Mouse (Mus musculus) bone marrow, adult 2 months (tissue): ENCODE measurements around the gene Tln2. TPM values are rescaled to one million over a fixed set of nuclear protein-coding genes. Genes with fewer than 3 reads are reported as not detected.

ENCODE experiments used
- H3K27ac ChIP-seq: fragments of 200-500 bp; 2 replicates; pipeline ENCODE4 v1.5.1; 2012; ENCODE audit warnings: low read depth, mild to moderate bottlenecking, control low read depth, inconsistent platforms, low read length; ENCODE audit not compliant: control insufficient read depth, poor library complexity, insufficient read depth
- H3K4me1 ChIP-seq: fragments of 200-500 bp; 2 replicates; pipeline ENCODE4 v1.6.1; 2011; ENCODE audit warnings: low read length; ENCODE audit not compliant: control insufficient read depth, insufficient read depth
- H3K4me3 ChIP-seq: fragments of 200-500 bp; replicated peaks from 2 replicates; pipeline ENCODE3; 2011; ENCODE audit warnings: mild to moderate bottlenecking, low read depth, low read length, control low read depth; ENCODE audit not compliant: control insufficient read depth
- CTCF ChIP-seq: fragments of 200-500 bp; IDR thresholded peaks from 2 replicates; pipeline ENCODE4 v1.5.1; 2011; ENCODE audit warnings: low read length, control low read depth; ENCODE audit not compliant: control insufficient read depth, insufficient read depth
- POLR2A ChIP-seq: fragments of 200-500 bp; IDR thresholded peaks from 2 replicates; pipeline ENCODE4 v1.6.1; 2011; ENCODE audit warnings: low read depth, mild to moderate bottlenecking, control low read depth, low read length, borderline replicate concordance; ENCODE audit not compliant: control insufficient read depth
- WGBS: fragments of 180-500 bp; shearing (Covaris S2); methylation state at CpG from one replicate; pipeline ENCODE4 v1.1.7; 2018; 5-methylcytosine and 5-hydroxymethylcytosine counted together
- polyA plus RNA-seq: library from polyadenylated mRNA; stranded (reverse); fragments of >200 nt; gene quantifications from 2 replicates; pipeline ENCODE4 v1.2.4, GENCODE M21; 2011; ENCODE audit warnings: low replicate concordance; ENCODE audit not compliant: missing spikeins, insufficient read depth, insufficient read length

The Tln2 gene
- polyA plus RNA-seq, 1 experiment: 2.0 TPM

GRCm38 (mm10) chr9:67399563-67399962 is 159.9 kb downstream of the Tln2 start:
- 83% methylated on average over 6 of the region's 6 CpGs for WGBS
- no peak for TF ChIP-seq CTCF
- no peak for TF ChIP-seq POLR2A
- Histone ChIP-seq H3K27ac (no peak overlapping the region), H3K4me1 (no peaks in the 10 kb centered on the region), H3K4me3 (no peak overlapping the region)

- WGBS: 73% methylated on average over 3 of the region's 3 CpGs
- H3K4me3 ChIP-seq: no peak overlapping the region
- TF ChIP-seq POLR2A (no peak), CTCF (no peak)
Measured at GRCm38 (mm10) chr9:67397756-67398155, 161.7 kb downstream of the Tln2 start.

DNA sequence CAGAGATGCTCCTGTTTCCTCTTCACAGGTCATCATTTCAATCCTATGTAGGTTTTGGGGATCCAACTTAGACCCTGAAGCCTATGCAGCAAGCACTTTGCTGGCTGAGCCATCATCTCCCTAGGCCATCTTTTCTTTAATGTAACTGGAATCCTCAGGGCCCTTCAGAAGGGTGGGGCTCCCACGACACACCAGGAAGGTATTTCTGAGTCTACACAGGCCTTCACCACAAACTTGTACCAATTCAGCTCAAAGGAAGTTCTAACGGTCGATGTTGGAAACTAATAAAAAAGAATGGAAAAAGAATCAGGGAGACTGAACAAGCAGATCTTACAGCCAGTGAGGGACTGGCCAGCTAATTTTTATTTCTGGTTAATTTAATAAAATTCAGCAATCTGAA is 163.1 kb downstream of the Tln2 start:
- H3K27ac ChIP-seq: no peak overlapping the region
- H3K4me1 ChIP-seq: no peaks in the 10 kb centered on the region
- no peak for TF ChIP-seq CTCF
- no peak for TF ChIP-seq POLR2A
- no peak overlapping the region for H3K4me3 ChIP-seq
- 64% methylated on average over 3 of the region's 3 CpGs for WGBS

More at GRCm38 (mm10) chr9:67397756-67398155, 161.7 kb downstream of the Tln2 start:
- no peak overlapping the region for H3K27ac ChIP-seq
- H3K4me1 ChIP-seq: no peaks in the 10 kb centered on the region

GRCm38 (mm10) chr9:67384028-67384590 is 175.4 kb downstream of the Tln2 start:
- no peaks in the 10 kb centered on the region for H3K4me1 ChIP-seq
- H3K27ac ChIP-seq: no peak overlapping the region
- no peak overlapping the region for H3K4me3 ChIP-seq
- 82% methylated on average over 9 of the region's 9 CpGs for WGBS
- TF ChIP-seq CTCF (no peak), POLR2A (no peak)

GRCm38 (mm10) chr9:67380095-67380494 is 179.4 kb downstream of the Tln2 start:
- no peaks in the 10 kb centered on the region for H3K4me1 ChIP-seq
- no peak overlapping the region for H3K27ac ChIP-seq
- TF ChIP-seq CTCF (no peak), POLR2A (no peak)
- WGBS: 59% methylated on average over 5 of the region's 5 CpGs
- H3K4me3 ChIP-seq: no peak overlapping the region

GRCm38 (mm10) chr9:67378772-67379171 is 180.7 kb downstream of the Tln2 start:
- Histone ChIP-seq H3K4me1 (no peaks in the 10 kb centered on the region), H3K27ac (no peak overlapping the region), H3K4me3 (no peak overlapping the region)
- TF ChIP-seq POLR2A (no peak), CTCF (no peak)
- WGBS: 81% methylated on average over 5 of the region's 5 CpGs

GRCm38 (mm10) chr9:67368078-67368477 is 191.4 kb downstream of the Tln2 start:
- no peak overlapping the region for H3K27ac ChIP-seq
- WGBS: 88% methylated on average over 3 of the region's 3 CpGs
- no peak overlapping the region for H3K4me3 ChIP-seq
- H3K4me1 ChIP-seq: no peaks in the 10 kb centered on the region
- TF ChIP-seq CTCF (no peak), POLR2A (no peak)

- no peak overlapping the region for H3K27ac ChIP-seq
- no peak overlapping the region for H3K4me3 ChIP-seq
- no peak for TF ChIP-seq POLR2A
- no peak for TF ChIP-seq CTCF
- WGBS: 84% methylated on average over 10 of the region's 10 CpGs
- H3K4me1 ChIP-seq: no peaks in the 10 kb centered on the region
Measured at GRCm38 (mm10) chr9:67362511-67362910, 197.0 kb downstream of the Tln2 start.

DNA sequence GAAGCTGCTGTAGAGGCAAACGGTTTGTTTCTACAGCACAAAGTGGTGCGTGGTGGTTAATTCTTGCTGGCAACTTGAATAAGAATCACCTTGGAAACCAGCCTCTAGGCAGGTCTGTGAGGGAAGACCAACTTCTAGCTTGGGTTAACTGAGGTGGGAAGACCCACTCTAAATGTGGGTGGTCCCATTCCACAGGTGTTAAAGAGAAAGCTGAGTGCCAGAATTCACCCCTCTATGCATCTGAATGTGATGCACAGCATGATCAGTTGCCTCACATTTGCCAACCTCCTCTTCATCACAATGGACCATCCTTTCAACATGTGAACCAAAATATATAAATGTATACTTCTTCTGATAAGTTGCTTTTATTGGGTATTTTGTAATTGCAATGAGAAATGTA is 197.4 kb downstream of the Tln2 start:
- no peak overlapping the region for H3K27ac ChIP-seq
- H3K4me3 ChIP-seq: no peak overlapping the region
- WGBS: 80% methylated on average over 2 of the region's 2 CpGs
- TF ChIP-seq CTCF (no peak), POLR2A (no peak)
- H3K4me1 ChIP-seq: no peaks in the 10 kb centered on the region
